Mouse (Mus musculus) neutrophil, adult 59 days (primary cell): ENCODE measurements around the gene Dpp6. TPM values are rescaled to one million over a fixed set of nuclear protein-coding genes. Genes with fewer than 3 reads are reported as not detected.

Experiments
- total RNA-seq, 2 experiments: library from RNA; stranded (reverse); gene quantifications; 1 replicate in 1 of 2; 2 replicates in 1 of 2; pipeline ENCODE4 v1.2.4; 2023

Dpp6 gene
- total RNA-seq: not detected

DNA sequence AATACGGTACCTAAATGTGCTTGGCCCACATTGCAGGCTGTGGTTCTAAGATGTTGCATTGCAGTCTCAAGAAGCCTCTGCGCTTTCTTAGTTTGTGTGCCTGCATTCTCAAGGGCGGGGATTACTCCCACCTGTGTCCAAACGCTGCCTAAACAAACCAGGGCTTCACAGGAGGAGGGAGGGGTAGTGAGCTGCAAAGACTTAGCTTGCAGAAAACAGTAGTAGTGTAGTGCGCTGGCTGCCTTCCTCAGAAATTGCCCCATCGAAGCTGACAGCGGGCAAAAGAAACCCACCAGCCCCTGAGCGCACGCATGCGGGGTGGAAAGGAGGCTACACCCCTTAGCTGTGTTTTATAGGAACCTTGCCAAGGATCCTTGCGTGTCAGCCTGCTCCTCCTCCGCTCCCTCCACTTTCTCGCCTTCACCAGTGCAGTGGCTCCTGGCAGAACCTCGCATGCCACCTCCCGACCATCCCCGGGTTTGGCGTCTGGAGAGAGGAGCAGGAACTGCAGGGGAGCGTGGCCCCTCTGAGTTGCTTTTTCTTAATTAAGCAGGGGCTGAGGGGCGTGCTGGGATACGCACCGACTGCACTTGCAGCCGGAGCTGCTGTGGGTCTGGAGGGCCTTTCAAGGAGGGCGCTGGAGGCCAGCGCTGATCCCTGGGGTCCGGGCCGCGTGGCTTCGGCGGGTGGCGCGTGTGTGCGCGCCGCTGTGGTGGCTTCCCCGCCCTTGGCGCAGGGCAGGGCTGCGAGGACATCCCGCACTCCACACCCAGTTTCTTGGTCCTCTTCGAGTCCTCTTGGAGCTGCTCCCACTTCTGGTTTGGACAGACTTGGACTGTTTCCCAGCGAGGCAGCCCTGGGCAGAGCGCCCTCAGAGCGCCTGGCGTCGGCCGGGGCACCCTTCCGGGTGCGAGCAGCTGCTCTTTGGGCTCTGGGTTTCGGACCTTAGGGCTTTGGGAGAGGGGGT, at the start of gene Dpp6:
Gene Dpp6 (plus strand): TSS at position 229 of the 967 bp plus-strand sequence.

DNA sequence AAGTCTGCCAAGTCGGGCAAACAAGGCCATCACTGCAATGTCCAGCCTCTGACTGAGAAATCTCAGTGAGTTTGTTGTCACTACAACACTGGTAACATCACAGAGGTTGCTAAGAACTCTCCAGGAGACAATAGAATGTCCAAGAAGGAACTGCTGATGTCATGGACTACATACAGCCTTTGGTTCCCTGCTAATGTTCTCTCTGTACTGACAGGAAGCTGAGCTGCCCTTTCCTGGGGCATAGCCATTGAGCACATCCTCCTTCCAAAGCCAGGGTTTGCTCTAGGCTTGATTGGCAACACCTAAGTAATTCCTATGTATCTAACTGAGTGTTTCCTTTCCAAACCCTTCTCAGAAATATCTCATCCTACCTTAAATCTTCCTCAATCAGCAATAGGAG, 684.3 kb downstream of the Dpp6 start, which contains the start of gene Speer4b:
Gene Speer4b (minus strand): TSS at position 101 of the 400 bp plus-strand sequence.

